Mouse (Mus musculus) layer of hippocampus, postnatal 25 days (tissue): ENCODE measurements around the gene Racgap1. TPM values are rescaled to one million over a fixed set of nuclear protein-coding genes. Genes with fewer than 3 reads are reported as not detected.
A peak's percentile ranks its signal among the peaks of the same experiment; 100 is the strongest.

Source experiments
- DNase-seq, 2 experiments: peaks; one replicate each; pipeline ENCODE4 v3.0.0; 2022; ENCODE audit warnings: mixed read lengths in 2 of 2, low spot score in 1 of 2; ENCODE audit errors: extremely low spot score in 1 of 2
- total RNA-seq, 2 experiments: library from RNA; stranded (reverse); gene quantifications; 2 replicates each; pipeline ENCODE4 v1.2.3; 2021

The Racgap1 gene
- total RNA-seq, 2 experiments from 2014 or later, result 4.4 to 6.2 TPM

- peak; percentile 90 for DNase-seq
Measured at GRCm38 (mm10) chr15:99596056-99596687, 55.3 kb downstream of the Racgap1 start.

GRCm38 (mm10) chr15:99594951-99595350 lies 56.5 kb downstream of the Racgap1 start:
- no peak for DNase-seq

DNA sequence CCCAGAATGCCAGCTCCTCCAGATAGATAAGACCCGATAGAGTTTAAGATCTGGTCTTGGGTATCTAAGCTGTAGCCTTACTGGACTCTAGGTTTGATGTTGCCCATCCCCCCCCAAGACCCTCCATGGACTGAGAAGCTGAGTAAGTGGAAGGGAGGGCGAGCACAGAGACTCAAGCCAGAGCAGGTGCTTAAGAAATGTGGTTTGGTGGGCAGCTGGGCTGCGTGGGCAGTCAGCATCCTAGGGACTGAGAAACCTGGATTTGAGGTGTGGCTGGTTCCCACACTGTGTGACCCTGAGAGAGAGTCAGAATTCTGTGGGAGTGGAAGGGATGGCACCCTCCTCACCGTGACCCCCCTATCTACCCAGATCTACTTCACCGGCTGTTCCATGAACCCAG lies 58.6 kb downstream of the Racgap1 start:
- DNase-seq, result no peak

DNA sequence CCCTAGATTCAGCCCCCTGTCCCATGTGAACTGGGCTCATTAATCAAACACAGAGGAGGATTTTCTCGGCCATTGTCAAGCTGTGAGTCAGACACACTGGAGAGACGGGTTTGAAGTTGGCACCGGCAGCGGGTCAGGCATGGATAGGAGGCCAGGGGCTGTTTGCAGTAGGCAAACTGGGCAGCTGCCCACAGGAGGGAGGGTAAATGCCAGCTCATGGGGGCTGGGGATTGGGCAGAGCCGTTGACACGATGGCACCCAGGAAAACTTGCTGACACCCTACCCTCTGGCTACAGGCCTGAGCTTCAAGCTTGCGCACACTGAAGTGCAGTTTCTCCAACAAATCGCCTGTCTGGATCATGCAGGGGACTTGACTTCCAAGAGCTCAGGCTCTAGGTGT lies 59.3 kb downstream of the Racgap1 start:
- DNase-seq, result no peak

DNA sequence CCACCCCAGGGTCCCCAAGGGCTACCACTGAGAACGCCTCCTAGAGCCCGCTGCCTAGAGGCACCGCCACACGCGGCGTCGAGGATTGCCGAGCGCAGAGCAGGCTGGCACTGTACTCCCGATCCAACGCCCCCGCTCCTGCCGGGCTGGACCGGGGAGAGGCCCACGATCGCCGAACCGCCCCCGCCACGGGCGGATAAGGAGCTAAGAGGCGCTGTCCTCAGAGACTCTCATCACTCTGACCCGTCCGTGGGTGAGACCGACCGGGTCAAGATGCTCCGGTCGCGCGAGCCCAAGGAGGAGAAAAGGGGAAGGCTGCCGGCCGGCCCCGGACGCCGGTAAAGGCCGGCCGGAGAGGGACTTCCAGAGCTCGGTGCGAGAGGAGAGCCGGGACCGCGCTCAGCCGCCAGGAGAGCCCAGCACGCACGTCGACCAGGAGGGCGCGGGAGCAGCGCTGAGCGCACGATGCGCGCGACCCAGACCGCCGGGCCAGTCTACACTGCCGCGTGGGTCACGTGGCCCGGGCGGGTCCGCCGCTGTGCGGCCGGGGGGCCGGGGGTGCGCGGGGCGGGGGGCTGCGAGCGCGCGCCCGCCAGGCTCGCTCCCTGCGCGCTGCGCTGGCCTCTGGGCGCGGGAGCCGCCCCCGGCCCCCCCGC lies 60.9 kb downstream of the Racgap1 start, which contains the start of gene Aqp5:
TSS of gene Aqp5 (plus strand) at position 354 of the 656 bp plus-strand sequence.
- no peak for DNase-seq

- no peak for DNase-seq
Measured at GRCm38 (mm10) chr15:99589704-99590103, 61.8 kb downstream of the Racgap1 start.

DNA sequence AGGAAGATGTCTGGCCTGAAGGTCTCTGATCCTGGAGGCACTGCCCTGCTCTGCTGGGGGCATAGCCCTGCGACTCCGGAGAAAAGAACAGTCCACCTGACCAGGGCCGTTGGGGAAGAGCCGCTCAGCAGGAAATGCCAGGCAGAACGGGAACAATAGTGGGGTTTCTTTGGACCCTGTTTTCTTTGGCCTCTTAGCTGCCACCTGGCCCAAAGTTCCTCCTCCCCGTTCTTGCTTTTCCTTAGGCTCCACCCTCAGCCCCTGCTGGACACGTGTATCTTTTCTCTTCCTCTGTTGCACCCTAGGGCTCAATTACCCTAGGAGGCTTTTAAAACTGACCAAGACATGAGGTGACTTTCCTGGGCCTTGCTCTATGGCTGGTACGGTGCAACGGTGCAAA lies 62.2 kb downstream of the Racgap1 start:
- DNase-seq, result no peak

DNA sequence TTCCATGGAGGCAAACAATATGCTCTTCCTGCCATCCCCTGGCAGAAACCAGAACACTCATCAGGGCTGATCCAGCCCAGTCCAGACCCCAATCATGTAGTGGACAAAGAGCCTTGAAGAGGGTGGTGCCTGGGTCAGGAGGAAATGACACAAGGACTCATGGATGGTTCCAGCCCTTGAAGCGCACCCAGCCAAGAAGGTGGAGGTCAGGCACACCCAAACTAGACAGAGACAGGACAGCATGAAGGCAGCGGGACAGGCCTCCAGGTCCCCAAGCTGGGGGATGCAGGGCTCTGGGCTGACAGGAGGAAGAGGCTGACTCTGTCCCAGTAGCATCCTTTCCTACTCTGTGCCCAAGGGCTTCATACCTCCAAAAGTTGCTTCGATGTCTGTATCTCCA lies 64.9 kb downstream of the Racgap1 start:
- DNase-seq, result no peak

- DNase-seq, result no peak
Measured at GRCm38 (mm10) chr15:99585741-99586140, 65.7 kb downstream of the Racgap1 start.

DNA sequence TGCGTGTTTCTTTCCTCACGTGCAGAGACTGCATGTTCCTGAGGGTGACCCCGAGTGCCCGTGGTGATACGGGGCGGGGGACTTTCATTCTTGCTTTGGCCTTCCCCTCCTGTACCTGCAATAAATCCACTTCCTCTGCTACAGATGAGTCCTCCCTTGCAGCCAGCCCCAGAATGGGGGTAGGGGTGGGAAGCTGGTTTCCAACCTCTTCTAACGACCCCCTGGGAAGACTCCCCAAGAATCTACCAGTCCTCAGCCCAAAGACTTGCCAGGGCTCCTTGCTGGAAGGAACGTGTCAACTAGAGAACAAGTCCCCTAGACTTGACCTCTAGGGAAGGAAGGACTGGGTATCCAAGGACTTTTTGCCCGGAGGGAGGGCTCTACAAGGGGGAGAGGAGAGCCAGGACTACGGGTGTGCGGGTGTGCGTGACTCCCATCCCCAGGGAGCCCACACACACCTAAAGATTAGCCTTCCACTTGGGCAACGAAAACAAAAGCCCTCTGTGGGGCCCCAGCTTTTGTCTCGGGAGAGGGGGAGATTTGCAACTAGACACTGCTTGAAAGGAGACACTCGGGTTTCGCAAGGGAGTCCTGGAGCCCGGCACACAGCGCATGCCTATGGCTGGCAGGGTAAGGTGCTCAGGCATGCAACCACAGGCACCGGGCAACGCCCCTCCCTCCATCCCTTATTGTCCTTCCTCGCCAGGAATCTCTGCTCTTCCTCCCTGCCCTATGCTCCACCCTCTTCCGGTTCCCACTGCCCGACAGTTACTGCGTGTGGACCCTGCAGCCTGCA lies 66.9 kb downstream of the Racgap1 start:
- no peak for DNase-seq

DNA sequence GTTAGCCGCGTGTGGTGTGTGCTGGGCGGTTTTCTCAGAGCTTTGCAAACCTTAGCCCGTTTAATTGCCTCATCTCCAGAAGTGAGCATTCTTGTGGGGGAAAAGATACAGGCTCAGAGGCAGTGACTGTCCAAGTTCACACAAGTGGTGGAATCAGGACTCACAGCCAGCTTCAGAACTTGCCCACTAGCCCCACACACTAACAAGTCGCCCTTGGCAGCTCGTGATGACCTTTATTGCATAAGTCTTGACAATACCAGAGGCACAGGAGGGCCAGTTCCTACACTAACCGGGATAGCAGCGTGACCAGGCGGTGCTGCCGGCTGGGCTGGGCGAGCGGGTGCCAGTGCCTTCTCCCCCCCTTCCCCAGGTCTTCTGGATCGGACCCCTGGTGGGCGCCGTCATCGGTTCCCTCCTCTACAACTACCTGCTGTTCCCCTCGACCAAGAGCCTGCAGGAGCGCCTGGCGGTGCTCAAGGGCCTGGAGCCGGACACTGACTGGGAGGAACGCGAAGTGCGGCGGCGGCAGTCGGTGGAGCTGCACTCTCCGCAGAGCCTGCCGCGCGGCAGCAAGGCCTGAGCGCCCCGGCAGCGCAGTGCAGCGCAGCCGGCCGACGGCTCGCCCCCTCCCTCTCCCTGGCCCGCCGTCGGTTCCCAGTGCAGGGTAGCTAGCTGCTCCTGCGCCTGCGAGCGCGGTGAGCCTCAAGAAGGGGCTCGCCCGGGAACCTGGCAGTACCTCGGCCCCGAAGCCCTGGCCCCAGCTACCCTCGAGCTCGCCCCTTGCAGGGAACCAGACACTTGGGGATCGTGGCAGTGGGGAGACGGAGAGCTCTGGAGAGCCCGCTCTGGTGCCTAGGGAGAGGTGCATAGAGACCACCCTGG lies 67.8 kb downstream of the Racgap1 start:
- no peak for DNase-seq

GRCm38 (mm10) chr15:99578802-99579485 lies 72.5 kb downstream of the Racgap1 start, which contains the start of gene Aqp2:
Gene Aqp2, plus strand, starts transcription at chr15:99579055.
- DNase-seq, result no peak

Other genes starting within 250 kb of the Racgap1 start
- 10 to 100 TPM; 18.4 to 26.0 TPM for gene Nckap5l, start 193.9 kb downstream of the Racgap1 start, total RNA-seq
- 1 to 10 TPM; 5.0 to 5.3 TPM for gene Bcdin3d, start 176.9 kb downstream of the Racgap1 start, total RNA-seq
- gene Faim2, start 123.5 kb downstream of the Racgap1 start, total RNA-seq, result 100 to 1,000 TPM; 317 to 343 TPM
- under 1 TPM in 1 of 2 experiments, not detected in 1; 0.20 TPM for gene Aqp2, start 72.6 kb downstream of the Racgap1 start, total RNA-seq
- under 1 TPM in 1 of 2 experiments, not detected in 1; 0.15 TPM for gene Aqp5, start 60.9 kb downstream of the Racgap1 start, total RNA-seq
- not detected for gene Aqp6, start 50.3 kb downstream of the Racgap1 start, total RNA-seq
- gene Asic1, start 18.7 kb upstream of the Racgap1 start, total RNA-seq, result 10 to 100 TPM; 29.6 to 32.0 TPM
- 100 to 1,000 TPM; 101 to 117 TPM for gene Smarcd1, start 50.5 kb upstream of the Racgap1 start, total RNA-seq
- gene Gm17349, start 53.8 kb upstream of the Racgap1 start, total RNA-seq, result 1 to 10 TPM; 5.3 to 9.0 TPM
- gene Gpd1, start 65.9 kb upstream of the Racgap1 start, total RNA-seq, result 100 to 1,000 TPM; 128 to 145 TPM
- gene Cox14, start 74.0 kb upstream of the Racgap1 start, total RNA-seq, result 100 to 1,000 TPM; 124 to 135 TPM
- gene Cers5, start 121.2 kb upstream of the Racgap1 start, total RNA-seq, result 10 to 100 TPM; 29.0 to 34.0 TPM
- gene Lima1, start 223.8 kb upstream of the Racgap1 start, total RNA-seq, result 10 to 100 TPM; 10.1 to 13.8 TPM